ENCODE assay signal across 8 mouse cellular contexts in the genomic region with DNA sequence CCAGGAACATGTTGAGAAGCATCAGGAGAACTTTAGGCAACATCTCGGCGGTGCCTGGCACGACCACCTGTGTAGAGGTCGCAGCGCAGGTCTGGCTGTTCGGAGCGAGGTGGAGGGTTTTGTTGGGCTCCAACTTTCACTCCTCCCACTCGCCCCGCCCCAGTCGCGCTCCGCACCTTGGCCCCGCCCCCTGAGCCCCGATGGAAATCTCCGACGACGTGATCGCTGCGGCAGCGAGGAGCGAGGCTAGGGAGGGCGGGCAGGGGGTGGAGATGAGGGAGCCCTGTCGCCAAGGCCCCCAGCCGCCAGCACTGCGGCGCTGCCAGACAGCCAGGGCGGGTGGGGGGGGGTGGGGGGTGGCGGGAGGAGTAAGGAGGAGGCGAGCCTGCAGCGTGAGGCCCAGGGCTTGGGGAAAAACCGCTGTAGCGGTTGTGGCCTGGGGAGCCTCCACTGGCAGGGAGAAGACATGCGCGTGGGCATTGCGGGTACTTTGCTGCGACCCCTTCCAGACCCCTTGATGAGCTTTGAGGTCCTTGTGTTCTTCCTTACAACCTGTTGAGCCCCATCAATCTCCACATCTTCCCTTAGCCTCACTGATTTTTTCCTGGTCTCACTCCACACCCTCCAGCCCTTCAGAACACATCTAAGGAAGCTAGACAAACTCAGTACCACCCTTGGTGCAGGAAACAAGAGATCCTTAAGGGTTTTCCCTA. TPM values are rescaled to one million over a fixed set of nuclear protein-coding genes. Genes with fewer than 3 reads are reported as not detected.
A peak's percentile ranks its signal among the peaks of the same experiment; 100 is the strongest.
DNase-seq lines count a peak whose midpoint lies in the region; ATAC-seq and TF ChIP-seq lines count a peak whose summit lies in the region.

Gabre (minus strand) TSS at position 145 of the 713 bp plus-strand sequence.

- peak; percentile 14 for DNase-seq in adrenal gland, adult 8-10 months
- peak; percentile 16 for DNase-seq in forebrain, postnatal 0 days
- DNase-seq in liver, result peak; percentile 53
- peak; percentile 52 for DNase-seq in urinary bladder, postnatal 14 days (ENCODE audit: low spot score)
- DNase-seq in left cerebral cortex, postnatal 36 days (ENCODE audit: low spot score in 2 of 2), result no peak

- TF ChIP-seq POLR2A in myocyte (IDR thresholded peaks at IDR 0.05; ENCODE audit: insufficient read length, low read depth), result peak; percentile 60

- H3K27me3 ChIP-seq in C2C12 (ENCODE audit: control insufficient read depth, insufficient read depth, insufficient read length) (no peaks in the 10 kb centered on the region), myocyte (ENCODE audit: control insufficient read depth, insufficient read depth, insufficient read length) (no peaks in the 10 kb centered on the region)
- H3K27me3 ChIP-seq in forebrain, postnatal 0 days (ENCODE audit: insufficient read depth, low read length), result no peaks in the 10 kb centered on the region
- H3K27me3 ChIP-seq in hindbrain, embryonic 12.5 days, result no peaks in the 10 kb centered on the region

- H3ac ChIP-seq in C2C12 (ENCODE audit: control insufficient read depth, insufficient read length, low read depth), result peak within 1 kb of the TSS; percentile 70
- peak within 1 kb of the TSS; percentile 70 for H3ac ChIP-seq in myocyte (ENCODE audit: control insufficient read depth, insufficient read length)

- H3K9ac ChIP-seq in forebrain, postnatal 0 days, result no peak within 1 kb of the TSS
- H3K9ac ChIP-seq in hindbrain, embryonic 12.5 days, result peak within 1 kb of the TSS; percentile 23; the same call in 1 of the 2 replicates

- intact Hi-C loops in left cerebral cortex, postnatal 36 days (cut with DNase I), result no loop called here

- ATAC-seq in forebrain, postnatal 0 days, result peak; percentile 89
- ATAC-seq in hindbrain, embryonic 12.5 days (ENCODE audit: low FRiP score), result peak; percentile 86

- WGBS in forebrain, postnatal 0 days, result 31% methylated on average over 33 of the region's 36 CpGs
- 21% methylated on average over 17 of the region's 36 CpGs for WGBS in hindbrain, embryonic 12.5 days

- no peaks in the 10 kb centered on the region for H3K9me3 ChIP-seq in forebrain, postnatal 0 days (ENCODE audit: low read length)
- no peaks in the 10 kb centered on the region; the same call in 1 of the 2 replicates for H3K9me3 ChIP-seq in hindbrain, embryonic 12.5 days (replicated peaks)

- H3K27ac ChIP-seq in forebrain, postnatal 0 days (ENCODE audit: low read depth, low read length), result no peak within 1 kb of the TSS
- H3K27ac ChIP-seq in hindbrain, embryonic 12.5 days, result no peak within 1 kb of the TSS

- H3K4me2 ChIP-seq in forebrain, postnatal 0 days (ENCODE audit: low read depth), result peak within 1 kb of the TSS; percentile 52
- H3K4me2 ChIP-seq in hindbrain, embryonic 12.5 days (replicated peaks), result peak within 1 kb of the TSS; percentile 61
- peak within 1 kb of the TSS; percentile 70 for H3K4me2 ChIP-seq in myocyte (ENCODE audit: low read depth)

- no peak for TF ChIP-seq CTCF in C2C12 (IDR thresholded peaks at IDR 0.05; ENCODE audit: control insufficient read depth, insufficient read depth, insufficient read length)
- no peak for TF ChIP-seq CTCF in forebrain, postnatal 0 days (IDR thresholded peaks at IDR 0.05; ENCODE audit: low read depth)

- peak within 1 kb of the TSS; percentile 36 for H3K4me3 ChIP-seq in C2C12 (ENCODE audit: insufficient read depth, poor library complexity, severe bottlenecking)
- H3K4me3 ChIP-seq in forebrain, postnatal 0 days (ENCODE audit: low read depth, low read length), result peak within 1 kb of the TSS; percentile 34
- peak within 1 kb of the TSS; percentile 43 for H3K4me3 ChIP-seq in hindbrain, embryonic 12.5 days
- H3K4me3 ChIP-seq in myocyte, result peak within 1 kb of the TSS; percentile 38

- H3K79me2 ChIP-seq in C2C12 (ENCODE audit: control insufficient read depth, insufficient read depth) (peaks cover 17% of the 10 kb centered on the region), myocyte (ENCODE audit: control insufficient read depth, insufficient read depth) (no peaks in the 10 kb centered on the region)

- H3K79me3 ChIP-seq in C2C12 (ENCODE audit: low read depth), result peaks cover 10% of the 10 kb centered on the region

- H3K4me1 ChIP-seq in forebrain, postnatal 0 days (ENCODE audit: insufficient read depth), result no peaks in the 10 kb centered on the region
- no peaks in the 10 kb centered on the region for H3K4me1 ChIP-seq in hindbrain, embryonic 12.5 days

- H3K36me3 ChIP-seq in C2C12 (ENCODE audit: control insufficient read depth, insufficient read depth), result no peaks in the 10 kb centered on the region
- no peaks in the 10 kb centered on the region for H3K36me3 ChIP-seq in forebrain, postnatal 0 days (ENCODE audit: insufficient read depth)
- no peaks in the 10 kb centered on the region for H3K36me3 ChIP-seq in hindbrain, embryonic 12.5 days
- H3K36me3 ChIP-seq in myocyte (ENCODE audit: control insufficient read depth, insufficient read depth), result no peaks in the 10 kb centered on the region

TF ChIP-seq in C2C12, 6 proteins besides CTCF, POLR2A, EP300 and RAD21:
- no peak for TF ChIP-seq CEBPB (IDR thresholded peaks at IDR 0.05; ENCODE audit: low read depth)
- TF ChIP-seq FOSL1 (IDR thresholded peaks at IDR 0.05; ENCODE audit: insufficient read depth, low read length, poor library complexity, severe bottlenecking), result no peak
- TF ChIP-seq MAX (IDR thresholded peaks at IDR 0.05), result no peak
- no peak for TF ChIP-seq MYOD1 (IDR thresholded peaks at IDR 0.05; ENCODE audit: control insufficient read depth, insufficient read length, low read depth)
- TF ChIP-seq USF1 (IDR thresholded peaks at IDR 0.05; ENCODE audit: low read depth), result no peak
- no peak for TF ChIP-seq MYOG (IDR thresholded peaks at IDR 0.05; ENCODE audit: control insufficient read depth, extremely low read depth, insufficient read length)
TF ChIP-seq in C2C12: peak in this region for 0.

TF ChIP-seq in myocyte, 11 proteins besides CTCF, POLR2A, EP300 and RAD21:
- TF ChIP-seq MYOD1 (IDR thresholded peaks at IDR 0.05; ENCODE audit: control insufficient read depth in 1 of 3, insufficient read length in 2 of 3, low read depth in 2 of 3) (no peak), TCF3 (IDR thresholded peaks at IDR 0.05; ENCODE audit: insufficient read length, low read depth) (no peak), POLR2AphosphoS2 (IDR thresholded peaks at IDR 0.05; ENCODE audit: insufficient read length, low read depth) (peak; percentile 47), MAX (IDR thresholded peaks at IDR 0.05; ENCODE audit: low read depth) (no peak), REST (IDR thresholded peaks at IDR 0.05; ENCODE audit: insufficient read depth, insufficient read length) (no peak), E2F4 (IDR thresholded peaks at IDR 0.05; ENCODE audit: insufficient read depth) (no peak), SRF (IDR thresholded peaks at IDR 0.05; ENCODE audit: control insufficient read depth, insufficient read length, low read depth) (no peak)

RNA-seq across cellular contexts. Expression of gene Gabre, which starts in this region (rescaled TPM):
- polyA plus RNA-seq in C2C12 (2012; fragmentation: generic; extraction: Trizol), result 2.0 TPM
- 1 to 10 TPM in 3 of 4 experiments, under 1 TPM in 1; 0.75 to 2.8 (median 2.1) TPM for total RNA-seq in adrenal gland, adult 8-10 months (2022)
- 0.38 and 0.57 TPM in 2 replicates for total RNA-seq in forebrain, postnatal 0 days (2014; rRNA removed)
- polyA plus RNA-seq in forebrain, postnatal 0 days (2015; fragmentation: Nextera tagmentation; extraction: Ambion mirVana), result 0.05 and 0.54 TPM in 2 replicates
- 1.1 and 1.2 TPM in 2 replicates for polyA plus RNA-seq in hindbrain, embryonic 12.5 days (2016; fragmentation: Nextera tagmentation; extraction: Ambion mirVana)
- 2.2 TPM for polyA plus RNA-seq in myocyte (2012; fragmentation: generic; extraction: Trizol)
- total RNA-seq in left cerebral cortex, postnatal 36 days (2021), result under 1 TPM; 0.20 to 0.29 TPM

Comparison
In these comparisons a context has a peak if more than half of its experiments do, and no peak if none do; other contexts are left out.
1. Peak in DNase-seq, ATAC-seq, H3K4me3 ChIP-seq and H3K4me2 ChIP-seq in forebrain, postnatal 0 days; RNA of the gene not detected or under 1 TPM.
2. DNase-seq: peak in adrenal gland, adult 8-10 months (single experiment), liver (single experiment) and urinary bladder, postnatal 14 days (single experiment); none in left cerebral cortex, postnatal 36 days (0 of 2).
3. Peak in every context shown above with its lines, with median percentiles within 50 percentile points of each other: H3K4me3 ChIP-seq and H3K4me2 ChIP-seq.